Mouse (Mus musculus) kidney, adult 11 months (tissue): ENCODE results near the gene Ctnnd2.
A peak's percentile ranks its signal among the peaks of the same experiment; 100 is the strongest.

Experiments used
- DNase-seq: peaks from one replicate; pipeline ENCODE4 v3.0.0; 2022

The Ctnnd2 gene

GRCm38 (mm10) chr15:30401111-30401510 lies 228.7 kb downstream of the Ctnnd2 start:
- no peak for DNase-seq

- DNase-seq = no peak
Measured at GRCm38 (mm10) chr15:30406254-30406653, 233.9 kb downstream of the Ctnnd2 start.

- no peak for DNase-seq
Measured at GRCm38 (mm10) chr15:30423146-30423545, 250.8 kb downstream of the Ctnnd2 start.

- DNase-seq = no peak
Measured at GRCm38 (mm10) chr15:30424290-30424689, 251.9 kb downstream of the Ctnnd2 start.

GRCm38 (mm10) chr15:30427342-30427741 lies 254.9 kb downstream of the Ctnnd2 start:
- DNase-seq = no peak

- DNase-seq = no peak
Measured at GRCm38 (mm10) chr15:30439045-30439444, 266.7 kb downstream of the Ctnnd2 start.

GRCm38 (mm10) chr15:30450765-30451164 lies 278.4 kb downstream of the Ctnnd2 start:
- peak; percentile 4 for DNase-seq

- DNase-seq = no peak
Measured at GRCm38 (mm10) chr15:30451921-30452320, 279.5 kb downstream of the Ctnnd2 start.

GRCm38 (mm10) chr15:30457541-30458250 lies 285.3 kb downstream of the Ctnnd2 start:
- no peak for DNase-seq

GRCm38 (mm10) chr15:30458671-30459070 lies 286.3 kb downstream of the Ctnnd2 start:
- no peak for DNase-seq

GRCm38 (mm10) chr15:30460341-30461125 lies 288.1 kb downstream of the Ctnnd2 start:
- DNase-seq = no peak

GRCm38 (mm10) chr15:30462804-30463423 lies 290.5 kb downstream of the Ctnnd2 start:
- DNase-seq = no peak

GRCm38 (mm10) chr15:30463471-30464047 lies 291.2 kb downstream of the Ctnnd2 start:
- no peak for DNase-seq

- DNase-seq = no peak
Measured at GRCm38 (mm10) chr15:30466950-30467543, 294.7 kb downstream of the Ctnnd2 start.

GRCm38 (mm10) chr15:30468773-30469172 lies 296.4 kb downstream of the Ctnnd2 start:
- DNase-seq = no peak

- no peak for DNase-seq
Measured at GRCm38 (mm10) chr15:30471280-30471966, 299.0 kb downstream of the Ctnnd2 start.

- no peak for DNase-seq
Measured at GRCm38 (mm10) chr15:30480676-30481075, 308.3 kb downstream of the Ctnnd2 start.

- DNase-seq = no peak
Measured at GRCm38 (mm10) chr15:30506476-30506875, 334.1 kb downstream of the Ctnnd2 start.

GRCm38 (mm10) chr15:30512467-30512866 lies 340.1 kb downstream of the Ctnnd2 start:
- DNase-seq = no peak

GRCm38 (mm10) chr15:30513122-30513521 lies 340.7 kb downstream of the Ctnnd2 start:
- DNase-seq = no peak

- DNase-seq = no peak
Measured at GRCm38 (mm10) chr15:30515425-30515824, 343.0 kb downstream of the Ctnnd2 start.

- no peak for DNase-seq
Measured at GRCm38 (mm10) chr15:30541459-30541858, 369.1 kb downstream of the Ctnnd2 start.
